Mouse (Mus musculus) right cerebral cortex, postnatal 36 days (tissue): ENCODE data around the gene Pomp.
A peak's percentile ranks its signal among the peaks of the same experiment; 100 is the strongest.

Source experiments
- DNase-seq, 2 experiments: peaks; one replicate each; pipeline ENCODE4 v3.0.0; 2022; ENCODE audit warnings: low spot score in 2 of 2, mixed read lengths in 1 of 2

Pomp gene

DNA sequence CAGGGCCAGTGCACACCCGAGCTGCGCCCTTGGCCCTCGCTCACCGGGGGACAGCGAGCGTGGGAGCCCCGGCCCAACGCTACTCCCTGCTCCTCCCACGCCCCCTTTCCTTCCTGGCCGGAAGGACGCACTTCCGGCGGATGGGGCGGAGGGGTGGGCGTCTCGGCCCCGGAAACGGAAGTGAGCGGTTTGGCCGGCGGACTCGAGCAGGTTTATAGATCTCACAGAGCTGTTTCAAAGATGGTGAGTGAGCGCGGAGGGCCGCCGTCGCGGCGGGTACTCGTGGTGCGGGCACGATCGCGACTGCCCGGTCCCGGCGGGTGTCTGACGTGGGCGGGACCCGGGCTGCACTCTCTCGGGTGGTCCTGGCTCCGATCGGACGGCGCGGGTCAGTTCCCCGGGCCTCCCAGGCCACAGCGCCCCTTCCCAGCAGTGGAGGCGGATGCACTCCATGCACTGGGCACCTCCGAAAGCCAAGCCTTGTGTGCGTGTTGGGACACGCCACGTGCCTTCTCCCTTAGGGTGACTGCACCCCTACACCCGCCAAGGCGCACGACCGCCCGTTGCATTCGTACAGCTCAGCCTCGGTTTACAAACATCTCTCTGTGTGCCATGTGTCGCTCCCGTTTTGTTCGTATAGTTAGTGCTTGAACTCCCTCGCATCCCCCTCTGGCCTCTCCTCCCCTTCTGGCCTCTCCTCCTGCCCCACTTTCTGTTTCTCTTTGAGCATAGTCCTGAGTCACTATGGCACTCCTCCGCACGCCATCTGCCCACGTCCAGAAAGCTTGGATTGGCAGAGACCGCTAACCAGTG is at the start of gene Pomp:
Gene Pomp (plus strand): TSS at position 13 of the 813 bp plus-strand sequence.
- peak; percentile 89 to 93 for DNase-seq

GRCm38 (mm10) chr5:147812255-147813040 is 47.8 kb upstream of the Pomp start:
- DNase-seq, result no peak

DNA sequence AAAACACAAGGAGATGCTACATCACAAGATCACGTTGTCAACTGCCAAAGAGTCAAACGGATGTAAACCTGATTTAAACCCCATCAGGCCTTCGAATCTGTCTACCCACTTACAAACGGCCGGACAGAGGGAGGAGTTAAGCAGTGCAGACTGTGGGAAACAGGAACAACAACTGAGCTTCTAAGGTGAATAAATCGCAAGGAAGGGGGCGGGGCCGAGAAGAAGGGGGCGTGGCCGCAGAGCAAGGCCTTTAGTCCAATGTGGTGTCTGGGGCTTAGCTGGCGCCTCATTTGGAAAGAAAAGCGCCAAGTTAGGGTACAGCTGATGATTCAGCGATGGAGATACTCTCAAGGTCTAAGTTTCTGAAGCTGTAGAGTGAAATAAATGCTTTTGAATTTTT is 45.3 kb upstream of the Pomp start:
- DNase-seq, result no peak

DNA sequence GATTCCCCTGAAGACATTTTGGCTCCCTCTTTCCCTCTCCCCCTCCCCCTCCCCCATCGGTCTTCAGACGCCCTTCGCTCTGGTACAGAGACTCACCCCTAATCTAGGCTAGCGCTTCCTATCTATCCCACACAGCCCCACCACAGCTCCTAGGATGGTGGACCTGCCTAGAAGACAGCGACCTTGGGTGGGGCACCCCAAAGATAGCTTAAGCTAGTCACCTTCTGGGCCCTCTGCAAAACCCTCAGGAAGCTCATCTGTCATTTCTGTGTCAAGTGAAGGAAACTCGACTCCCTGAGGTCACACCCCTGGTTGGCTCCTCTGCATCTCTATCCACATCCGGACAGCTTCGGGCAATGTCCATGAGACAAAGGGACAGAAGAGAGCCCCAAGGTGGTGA is 44.7 kb upstream of the Pomp start:
- DNase-seq, result no peak

DNA sequence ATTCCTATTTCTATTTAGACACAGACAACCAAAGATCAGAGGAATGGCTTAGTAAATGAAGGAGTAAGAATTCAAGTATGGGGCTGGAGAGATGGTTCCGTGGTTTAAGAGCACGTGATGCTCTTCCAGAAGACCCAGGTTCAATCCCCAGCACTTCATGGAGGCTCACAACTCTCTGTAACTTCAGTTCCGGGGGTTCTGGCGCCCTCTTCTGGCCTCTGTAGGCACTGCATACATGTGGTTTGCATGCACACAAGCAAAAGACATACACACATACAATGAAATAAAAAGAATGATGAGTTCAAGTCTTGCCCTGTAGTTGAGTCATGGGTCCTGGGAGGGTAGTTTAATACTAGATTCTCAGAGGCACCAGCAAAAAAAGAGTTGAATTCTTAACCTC is 43.8 kb upstream of the Pomp start:
- no peak for DNase-seq

DNA sequence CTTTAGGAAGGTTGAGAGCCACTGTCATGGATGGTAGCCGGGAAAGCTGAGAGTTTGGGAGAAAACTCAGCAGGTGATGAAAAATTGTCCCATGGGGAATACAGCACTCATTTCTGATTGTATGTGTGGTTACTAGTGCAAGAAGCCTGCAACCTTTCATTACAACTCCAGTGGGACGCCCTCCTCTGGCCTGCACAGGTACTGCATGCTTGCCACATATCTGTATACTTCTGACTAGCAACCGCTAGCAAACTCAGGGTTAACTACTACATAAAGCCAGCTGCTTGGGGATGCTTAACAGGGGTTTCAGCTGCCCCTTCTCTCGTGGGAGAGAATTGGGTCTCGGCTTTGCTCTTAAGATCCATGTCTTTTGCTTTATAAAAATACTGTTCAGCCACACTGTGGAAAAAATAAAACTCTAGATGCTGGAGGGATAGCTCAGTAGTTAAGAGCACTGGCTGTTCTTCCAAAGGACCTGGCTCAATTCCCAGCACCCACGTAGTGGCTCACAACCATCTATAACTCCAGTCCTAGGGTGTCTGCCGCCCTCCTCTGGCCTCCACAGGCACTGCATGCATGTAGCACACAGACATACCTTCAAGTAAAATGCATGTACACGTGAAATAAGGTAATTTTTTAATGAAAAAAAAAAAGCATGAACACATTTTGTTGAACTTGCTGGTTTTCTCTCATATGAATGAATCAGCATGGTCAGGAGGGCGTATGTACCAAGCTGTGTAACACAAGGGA is 42.3 kb upstream of the Pomp start:
- DNase-seq, result no peak

DNA sequence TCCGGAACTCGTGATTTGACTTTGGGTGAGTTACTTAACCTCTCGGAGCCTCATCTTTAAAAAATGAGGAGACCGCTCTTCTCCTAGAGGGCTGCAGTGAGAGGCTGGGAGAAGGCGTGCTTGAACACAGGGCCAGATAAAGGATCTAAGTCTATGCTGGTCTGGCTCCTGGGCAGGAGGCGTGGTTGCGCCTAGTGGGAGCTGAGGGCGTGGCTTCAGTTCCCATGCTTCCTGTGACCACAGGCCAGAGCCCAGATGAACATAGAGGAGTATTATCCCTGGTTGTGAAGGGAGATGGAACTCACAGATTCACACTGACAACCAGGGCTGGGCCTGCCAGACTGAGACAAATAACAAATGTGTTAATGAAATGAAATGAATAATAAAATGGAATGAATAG is 41.4 kb upstream of the Pomp start:
- no peak for DNase-seq

DNA sequence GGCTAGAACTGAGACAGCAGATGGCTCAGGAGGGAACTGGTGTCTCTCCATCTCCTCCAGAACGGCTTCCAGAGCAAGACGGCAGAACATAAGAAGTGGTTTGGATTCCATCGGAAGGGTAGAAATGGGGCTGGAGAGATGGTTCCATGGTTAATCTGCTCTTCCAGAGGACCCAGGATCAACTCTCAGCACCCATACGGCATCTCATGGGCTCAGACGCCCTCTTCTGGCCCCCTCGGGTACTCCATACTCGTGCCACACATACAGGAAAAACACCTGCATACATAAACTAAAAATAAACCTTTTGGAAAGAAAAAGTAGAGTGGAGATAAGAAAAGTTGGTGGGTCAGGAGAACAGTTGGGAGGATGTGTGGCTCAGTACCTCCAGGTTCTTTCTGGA is 40.4 kb upstream of the Pomp start:
- DNase-seq, result no peak

DNA sequence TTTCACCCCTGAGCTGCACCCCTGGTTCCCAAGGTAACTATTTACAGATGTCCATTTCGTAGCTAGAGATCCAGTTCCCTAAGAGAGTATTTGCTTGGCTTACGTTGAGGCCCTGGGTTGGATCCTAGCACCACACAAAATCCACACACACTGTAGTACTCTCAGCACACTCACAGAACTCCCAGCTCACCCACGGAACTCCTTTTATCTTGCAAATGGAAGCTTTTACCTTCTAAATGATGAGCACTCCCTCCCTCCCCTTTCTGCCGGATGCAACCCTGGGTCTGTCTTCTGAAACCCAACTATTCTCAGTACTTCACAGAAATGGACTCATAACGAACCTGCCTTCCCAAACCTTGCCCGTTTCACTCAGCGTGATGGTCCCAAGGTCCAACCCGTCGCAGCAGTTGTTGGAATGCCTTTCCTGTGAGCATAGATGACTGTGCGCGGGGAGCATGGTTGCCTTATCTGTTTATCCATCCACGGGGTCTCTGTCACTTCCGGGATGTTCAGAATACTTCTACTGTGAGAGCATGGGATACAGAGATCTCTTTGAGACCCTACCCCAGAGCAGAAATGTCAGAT is 36.1 kb upstream of the Pomp start:
- no peak for DNase-seq

DNA sequence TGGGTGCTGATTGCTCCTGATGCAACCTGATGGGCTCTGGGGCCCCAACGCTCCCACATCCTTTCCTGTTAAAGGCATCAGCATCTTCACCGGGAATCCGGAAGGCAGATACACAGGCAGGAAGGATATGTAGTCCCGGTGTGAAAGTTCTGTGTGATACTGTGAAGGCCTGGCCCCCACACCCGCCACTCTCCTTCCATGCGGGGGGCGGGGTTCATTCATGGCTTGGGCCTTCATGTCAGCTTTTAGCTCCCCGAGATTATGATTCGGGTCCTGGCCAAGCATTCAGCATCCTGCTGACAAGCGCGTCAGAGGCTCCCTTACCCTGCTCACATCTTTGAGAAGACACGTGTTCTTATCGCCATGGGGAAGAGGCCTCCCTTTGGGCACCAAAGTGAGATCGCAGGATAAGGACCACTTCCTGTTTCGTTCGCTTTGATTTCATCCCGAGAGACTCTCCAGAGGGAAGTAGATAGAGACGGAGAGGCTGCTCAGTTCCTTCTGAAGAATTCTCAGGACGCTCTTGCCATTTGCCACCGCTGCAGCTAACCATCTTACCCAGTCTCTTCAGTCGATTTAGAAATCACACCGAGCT is 34.8 kb upstream of the Pomp start:
- DNase-seq, result no peak

- DNase-seq, result no peak
Observed at GRCm38 (mm10) chr5:147826091-147826490, 34.2 kb upstream of the Pomp start.

DNA sequence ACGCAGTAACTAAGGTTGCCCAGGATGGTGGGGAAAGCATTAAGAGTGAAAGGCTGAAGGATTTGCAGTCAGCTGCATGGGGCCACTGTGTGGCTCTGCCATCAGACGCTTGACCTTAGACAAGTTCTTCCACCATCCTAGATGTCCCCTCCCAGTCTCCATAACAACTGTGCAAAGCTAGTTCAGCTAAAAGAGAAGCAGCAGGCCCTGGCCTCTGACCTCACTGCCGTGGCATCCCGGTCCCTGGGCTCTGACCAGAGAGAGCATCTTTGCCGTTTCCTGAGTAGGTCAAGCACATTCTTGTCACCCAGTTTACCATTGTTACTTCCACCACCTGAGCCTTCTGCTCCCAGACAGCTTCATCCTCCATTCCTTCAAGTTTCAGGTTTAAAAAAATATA is 33.7 kb upstream of the Pomp start:
- no peak for DNase-seq

GRCm38 (mm10) chr5:147828846-147829245 is 31.4 kb upstream of the Pomp start:
- no peak for DNase-seq

GRCm38 (mm10) chr5:147832842-147833241 is 27.4 kb upstream of the Pomp start:
- DNase-seq, result no peak

DNA sequence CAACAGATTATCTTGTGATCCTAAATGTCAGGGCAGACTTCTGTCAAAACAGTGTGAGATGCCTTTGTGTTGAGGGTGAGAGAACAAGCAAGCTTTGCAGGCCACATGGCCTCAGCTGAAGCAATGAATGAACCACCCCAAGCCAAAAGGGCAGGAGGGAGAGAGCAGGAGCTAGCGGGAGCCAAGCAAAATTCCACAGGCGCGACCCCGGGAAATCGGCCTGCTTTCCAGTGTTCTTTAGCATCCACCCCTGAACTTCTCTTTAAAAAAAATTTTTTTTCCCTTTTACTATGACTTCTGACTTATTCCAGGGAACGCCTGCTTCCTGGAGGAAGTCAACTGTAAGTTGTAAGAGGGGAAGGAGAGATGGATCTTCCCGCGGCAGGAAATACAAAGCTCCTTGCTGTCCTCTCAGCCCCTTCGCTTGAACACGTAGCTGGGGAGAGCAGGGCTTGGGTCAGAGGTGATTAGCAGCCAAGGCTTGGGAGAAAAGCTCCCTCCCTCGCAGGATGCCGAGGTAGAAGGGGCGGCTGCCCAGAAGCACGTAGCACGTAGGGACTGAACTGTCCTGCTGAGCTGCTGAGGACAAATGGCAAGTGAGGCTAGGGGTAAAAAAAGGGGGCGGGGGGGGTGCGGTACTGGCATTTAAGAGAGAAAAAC is 25.3 kb upstream of the Pomp start:
- DNase-seq, result no peak

- no peak for DNase-seq
Observed at GRCm38 (mm10) chr5:147839418-147839817, 20.8 kb upstream of the Pomp start.

- DNase-seq, result no peak
Observed at GRCm38 (mm10) chr5:147843340-147843739, 16.9 kb upstream of the Pomp start.

GRCm38 (mm10) chr5:147845319-147845718 is 14.9 kb upstream of the Pomp start:
- DNase-seq, result no peak

DNA sequence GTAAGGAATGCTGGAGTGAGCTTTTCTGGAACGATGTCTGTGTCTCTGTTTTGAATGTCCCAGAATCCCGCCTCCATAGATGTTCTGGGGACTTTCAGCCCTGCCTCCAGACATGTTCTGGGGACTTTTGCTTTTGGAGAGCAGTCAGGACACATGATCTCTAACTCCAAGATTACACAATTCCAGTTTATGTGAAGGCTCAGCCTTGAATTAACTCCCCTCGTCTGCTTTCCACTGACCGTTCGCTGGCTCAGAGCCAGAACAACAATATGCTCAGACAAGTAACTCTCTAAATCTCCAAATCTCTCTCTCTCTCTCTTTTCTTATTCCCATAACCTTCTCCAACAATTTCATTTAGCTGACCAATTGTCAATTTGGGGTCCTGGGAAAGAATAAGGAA is 12.9 kb upstream of the Pomp start:
- DNase-seq, result no peak

DNA sequence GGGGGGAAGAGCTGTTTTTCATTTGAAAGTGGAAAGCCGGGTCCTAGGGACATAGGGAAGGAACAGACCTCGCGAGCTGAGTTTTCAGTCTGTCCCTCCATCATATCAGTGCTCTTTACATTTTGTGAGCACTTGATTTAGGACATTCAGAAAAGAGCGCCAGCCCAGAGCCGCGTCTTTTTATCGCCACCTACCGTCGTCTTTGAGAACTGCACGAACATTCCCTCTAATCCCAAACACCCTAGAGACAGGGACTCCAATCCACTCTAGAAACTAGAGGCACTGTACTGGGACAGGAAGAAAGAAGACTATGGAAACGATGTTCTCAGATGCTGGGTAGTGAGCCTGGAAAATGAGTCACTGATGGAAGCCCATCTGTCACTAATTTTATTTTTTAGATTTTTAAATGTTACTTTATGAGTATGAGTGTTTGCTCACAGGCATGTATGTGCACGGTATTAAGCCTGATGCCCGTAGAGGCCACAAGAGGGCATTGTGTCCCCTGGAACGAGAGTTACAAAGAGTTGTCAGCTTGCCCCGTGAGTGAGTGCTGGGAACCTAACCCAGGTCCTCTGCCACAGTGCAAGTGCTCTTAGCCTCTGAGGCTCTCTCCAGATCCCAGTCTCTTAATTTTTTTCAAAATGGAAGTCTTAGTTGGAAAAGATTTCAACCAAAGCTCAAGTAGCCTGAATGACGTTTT is 11.9 kb upstream of the Pomp start:
- peak; percentile 27 to 46 for DNase-seq
